Mouse (Mus musculus): Measurements from ENCODE around the gene Grk4. TPM values are rescaled to one million over a fixed set of nuclear protein-coding genes. Genes with fewer than 3 reads are reported as not detected.

The Grk4 gene
- polyA plus RNA-seq (2017; shearing (Covaris generic)): 4.9 TPM

DNA sequence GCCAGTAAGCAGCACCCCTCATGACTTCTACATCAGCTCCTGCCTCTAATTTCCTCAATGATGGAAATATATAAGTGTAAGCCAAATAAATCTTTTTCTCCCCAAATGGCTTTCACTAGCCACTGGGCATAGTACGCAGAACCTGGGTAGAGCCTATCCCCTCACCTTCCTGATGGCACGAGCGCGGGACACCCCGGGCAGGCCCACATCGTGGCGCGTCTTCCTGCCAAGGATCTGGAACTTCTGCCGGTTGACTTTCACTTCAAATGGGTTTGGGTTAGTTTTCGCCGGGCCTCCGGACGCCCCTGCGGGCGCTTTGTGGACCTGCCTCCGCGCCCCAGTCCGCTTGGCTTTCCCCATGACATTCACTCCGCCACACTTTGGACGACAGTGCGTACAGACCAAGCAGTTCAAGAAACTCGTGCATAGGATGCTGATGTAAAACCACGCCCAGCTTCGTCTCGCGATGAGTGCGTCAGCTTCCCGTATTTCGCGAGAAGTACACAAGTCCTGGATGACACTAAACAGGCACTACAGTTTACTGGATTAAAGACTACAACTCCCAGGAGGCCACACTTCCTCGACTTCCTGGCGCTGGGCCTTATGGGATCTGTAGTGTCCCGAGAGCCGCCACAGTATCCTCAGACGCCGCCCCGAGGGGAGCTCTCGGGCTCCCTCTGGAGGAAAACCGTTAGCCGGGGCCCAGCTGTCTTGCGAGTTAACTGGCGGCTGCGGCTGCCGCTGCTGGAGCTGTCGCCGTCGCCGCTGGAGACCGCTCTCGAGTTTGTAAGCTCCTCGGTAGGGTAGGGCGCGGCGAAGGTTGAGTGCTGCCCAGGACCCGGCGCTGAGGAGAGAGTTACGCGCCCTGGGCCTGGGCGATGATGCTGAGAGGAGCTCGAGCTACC lies at the start of gene Grk4, which contains the start of gene Nop14:
Gene Grk4, plus strand, starts transcription at position 694 of the 905 bp plus-strand sequence.
Gene Nop14, minus strand, starts transcription at position 463 of the 905 bp plus-strand sequence.

DNA sequence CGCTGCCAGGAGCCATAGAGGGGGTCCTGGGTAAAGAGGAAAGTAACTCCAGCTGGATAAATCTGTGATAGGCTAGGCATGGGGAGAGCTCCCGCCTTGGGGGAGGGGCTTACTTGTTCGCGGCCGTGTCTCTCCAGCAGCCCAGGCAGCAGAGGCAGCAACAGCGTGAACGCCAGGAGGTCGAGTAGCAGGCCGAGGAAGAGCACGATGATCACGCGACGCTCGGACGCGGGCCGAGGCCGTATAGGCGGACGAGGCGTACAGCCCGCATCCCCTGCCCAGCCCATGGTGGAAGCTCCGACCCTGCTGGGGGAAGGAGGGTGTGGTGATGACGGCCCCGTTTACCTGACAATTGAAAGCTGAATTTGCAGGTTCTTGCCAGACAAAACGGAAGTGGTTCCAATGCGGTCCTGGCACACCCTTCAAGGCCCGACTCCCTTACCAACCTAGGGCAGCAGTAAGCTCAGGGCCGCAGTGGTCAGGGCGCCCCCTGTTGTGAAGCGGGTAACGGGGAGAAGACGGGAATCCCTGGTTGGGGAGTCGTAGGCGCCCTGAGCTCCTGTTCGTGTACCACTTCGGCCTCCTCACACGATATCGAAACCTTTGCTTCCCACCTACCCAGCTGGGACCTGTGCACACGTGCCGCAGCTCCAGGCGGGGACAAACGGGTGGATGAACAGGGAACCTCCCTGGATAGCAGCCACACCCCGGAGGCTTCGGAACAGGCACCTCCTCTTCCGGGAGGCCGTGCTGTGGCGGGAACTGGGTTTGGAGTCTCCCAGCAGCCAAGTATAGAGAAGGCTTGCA lies 23.5 kb upstream of the Grk4 start, which contains the start of gene Mfsd10:
Gene Mfsd10, minus strand, starts transcription at position 732 of the 807 bp plus-strand sequence.

DNA sequence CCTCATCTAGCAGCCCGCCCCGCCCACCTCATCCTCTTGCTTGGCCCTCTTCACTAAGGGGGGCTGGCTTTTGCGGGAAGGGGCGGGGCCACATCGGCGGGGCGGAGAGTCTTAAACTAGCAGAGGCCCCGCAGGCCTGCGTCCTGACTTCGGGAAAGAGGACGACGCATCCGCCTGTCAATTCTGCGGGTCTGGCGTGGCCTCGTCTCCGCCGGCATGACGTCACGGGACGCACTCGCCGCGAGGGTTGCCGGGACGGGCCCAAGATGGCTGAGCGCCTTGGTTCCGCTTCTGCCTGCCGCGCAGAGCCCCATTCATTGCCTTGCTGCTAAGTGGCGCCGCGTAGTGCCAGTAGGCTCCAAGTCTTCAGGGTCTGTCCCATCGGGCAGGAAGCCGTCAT lies 101.3 kb downstream of the Grk4 start, which contains the start of gene Htt:
Gene Htt, plus strand, starts transcription at position 232 of the 400 bp plus-strand sequence.

Other genes with a start within 250 kb of the Grk4 start
- 46.5 TPM for gene Tnip2, start 146.4 kb upstream of the Grk4 start, polyA plus RNA-seq (2017; shearing (Covaris generic))
- gene Sh3bp2, start 134.5 kb upstream of the Grk4 start, polyA plus RNA-seq (2017; shearing (Covaris generic)): 3.2 TPM
- 301 TPM for gene Add1, start 86.7 kb upstream of the Grk4 start, polyA plus RNA-seq (2017; shearing (Covaris generic))
- gene Mfsd10, start 23.2 kb upstream of the Grk4 start, polyA plus RNA-seq (2017; shearing (Covaris generic)): 56.5 TPM
- gene Nop14, start 231 bp upstream of the Grk4 start, polyA plus RNA-seq (2017; shearing (Covaris generic)): 69.5 TPM
- 21.4 TPM for gene Htt, start 101.4 kb downstream of the Grk4 start, polyA plus RNA-seq (2017; shearing (Covaris generic))
- 0.50 TPM for gene Msantd1, start 247.6 kb downstream of the Grk4 start, polyA plus RNA-seq (2017; shearing (Covaris generic))

Data from naive thymus-derived CD4-positive, alpha-beta T cell, adult 5 months (primary cell).